Mouse (Mus musculus): ENCODE data around the gene Zfyve27.
A peak's percentile ranks its signal among the peaks of the same experiment; 100 is the strongest.

The Zfyve27 gene

DNA sequence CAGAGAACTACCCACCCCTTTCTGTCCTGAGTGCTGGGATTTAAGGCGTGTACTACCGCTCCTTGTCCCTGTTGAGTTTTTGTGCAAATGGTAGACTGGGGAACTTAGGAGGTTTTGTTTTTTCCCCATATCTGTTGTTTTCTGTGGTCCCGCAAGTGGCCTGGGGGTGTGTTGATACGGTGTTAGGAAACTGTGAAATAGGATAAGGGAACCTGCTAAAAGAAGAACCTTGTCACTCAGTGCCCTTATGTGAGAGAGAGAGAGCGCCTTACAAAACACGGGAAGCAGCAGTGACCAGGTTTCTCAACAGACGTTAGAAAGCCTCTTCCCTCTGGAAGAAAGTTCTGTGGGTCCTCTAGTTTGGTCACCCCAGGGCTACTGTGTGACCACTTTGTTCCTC, 13.1 kb downstream of the Zfyve27 start:
- DNase-seq (ENCODE audit: extremely low spot score, low read depth, low spot score), result no peak

- no peak for DNase-seq (ENCODE audit: extremely low spot score, low read depth, low spot score)
These were observed 13.7 kb downstream of the Zfyve27 start for GRCm38 (mm10) chr19:42177461-42177860.

DNA sequence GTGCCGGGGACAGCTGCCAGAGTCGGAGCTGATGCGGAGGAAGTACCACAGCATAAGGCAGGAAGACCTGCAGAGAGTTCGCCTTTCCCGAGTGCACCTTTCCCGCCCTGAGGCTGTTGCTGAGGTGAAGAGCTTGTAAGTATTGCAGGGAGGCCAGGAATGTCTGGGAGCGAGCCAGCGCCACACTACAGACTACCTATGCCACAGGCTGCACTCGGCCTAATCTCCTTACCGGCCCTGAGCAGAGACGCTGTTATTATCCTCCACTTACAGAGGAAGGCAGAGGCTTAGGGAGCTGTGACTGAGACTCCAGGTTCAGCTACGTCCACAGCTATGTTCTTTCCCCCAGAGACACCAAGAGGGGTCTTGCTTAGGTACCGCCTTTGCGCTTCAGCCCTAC, 15.6 kb downstream of the Zfyve27 start:
- DNase-seq (ENCODE audit: extremely low spot score, low read depth, low spot score), result no peak

- DNase-seq (ENCODE audit: extremely low spot score, low read depth, low spot score), result no peak
These were observed 18.9 kb downstream of the Zfyve27 start for GRCm38 (mm10) chr19:42182673-42183072.

DNA sequence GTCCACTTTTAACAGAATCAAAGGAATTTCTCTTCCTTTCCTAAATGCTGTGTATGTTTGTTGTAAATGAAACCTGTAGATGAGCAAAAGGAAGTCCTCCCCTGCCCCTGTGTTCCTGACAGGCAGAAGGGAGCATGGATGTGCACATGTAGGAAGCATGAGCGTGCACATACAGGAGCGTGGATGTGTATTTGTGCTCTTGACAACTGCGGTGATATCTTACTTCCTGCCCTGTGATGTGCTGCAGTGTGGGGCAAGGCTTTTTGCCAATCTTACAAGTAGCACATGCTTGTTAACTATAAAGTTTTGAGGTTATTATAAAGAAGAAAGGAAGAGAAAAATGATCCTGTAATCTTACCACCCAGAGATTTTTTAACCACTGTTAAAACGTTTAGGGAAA, 26.0 kb downstream of the Zfyve27 start:
- no peak for DNase-seq (ENCODE audit: extremely low spot score, low read depth, low spot score)

GRCm38 (mm10) chr19:42190494-42190893, 26.7 kb downstream of the Zfyve27 start:
- no peak for DNase-seq (ENCODE audit: extremely low spot score, low read depth, low spot score)

DNA sequence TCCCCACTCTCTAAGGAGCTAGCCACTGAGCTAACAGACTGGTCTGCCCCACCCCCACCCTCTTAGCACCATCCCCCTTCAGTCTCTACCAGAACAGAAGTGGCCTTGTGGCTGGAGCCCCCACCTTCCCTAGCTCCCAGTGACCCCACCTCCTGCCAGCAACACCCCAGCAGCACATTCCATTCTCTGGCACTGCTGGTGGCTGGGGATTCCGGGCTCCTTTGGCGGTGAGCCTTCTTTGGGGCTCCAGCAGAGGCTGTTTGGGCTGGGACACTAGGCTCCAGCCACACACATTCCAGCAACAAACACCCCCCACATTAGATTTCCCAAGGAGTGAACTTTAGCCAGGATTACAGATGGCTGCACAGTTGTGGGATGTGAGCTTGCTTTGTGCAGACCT, 29.6 kb downstream of the Zfyve27 start:
- no peak for DNase-seq (ENCODE audit: extremely low spot score, low read depth, low spot score)

DNA sequence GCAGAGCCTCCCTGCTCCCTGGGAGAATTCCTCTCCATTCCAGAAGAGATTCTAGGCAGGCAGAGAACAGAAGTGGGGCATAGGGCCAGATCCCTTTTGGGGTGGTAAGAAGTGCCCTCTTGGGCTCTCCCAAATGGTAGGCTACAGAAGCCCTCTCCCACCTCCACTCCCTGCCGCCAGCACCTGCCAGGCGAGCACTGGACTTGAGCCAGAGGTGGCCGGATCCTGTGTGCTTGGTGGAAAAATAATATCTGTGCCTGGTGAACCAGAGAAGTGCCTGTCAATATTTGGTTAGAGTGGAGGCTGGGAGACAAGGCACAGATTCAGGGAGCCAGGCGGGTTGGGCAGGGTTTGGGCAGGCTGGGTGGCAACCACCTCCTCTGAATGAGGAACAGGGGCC, 32.6 kb downstream of the Zfyve27 start:
- DNase-seq (ENCODE audit: extremely low spot score, low read depth, low spot score), result no peak

GRCm38 (mm10) chr19:42197066-42197465, 33.3 kb downstream of the Zfyve27 start:
- DNase-seq (ENCODE audit: extremely low spot score, low read depth, low spot score), result no peak

GRCm38 (mm10) chr19:42198026-42198425, 34.3 kb downstream of the Zfyve27 start:
- DNase-seq (ENCODE audit: extremely low spot score, low read depth, low spot score), result no peak

DNA sequence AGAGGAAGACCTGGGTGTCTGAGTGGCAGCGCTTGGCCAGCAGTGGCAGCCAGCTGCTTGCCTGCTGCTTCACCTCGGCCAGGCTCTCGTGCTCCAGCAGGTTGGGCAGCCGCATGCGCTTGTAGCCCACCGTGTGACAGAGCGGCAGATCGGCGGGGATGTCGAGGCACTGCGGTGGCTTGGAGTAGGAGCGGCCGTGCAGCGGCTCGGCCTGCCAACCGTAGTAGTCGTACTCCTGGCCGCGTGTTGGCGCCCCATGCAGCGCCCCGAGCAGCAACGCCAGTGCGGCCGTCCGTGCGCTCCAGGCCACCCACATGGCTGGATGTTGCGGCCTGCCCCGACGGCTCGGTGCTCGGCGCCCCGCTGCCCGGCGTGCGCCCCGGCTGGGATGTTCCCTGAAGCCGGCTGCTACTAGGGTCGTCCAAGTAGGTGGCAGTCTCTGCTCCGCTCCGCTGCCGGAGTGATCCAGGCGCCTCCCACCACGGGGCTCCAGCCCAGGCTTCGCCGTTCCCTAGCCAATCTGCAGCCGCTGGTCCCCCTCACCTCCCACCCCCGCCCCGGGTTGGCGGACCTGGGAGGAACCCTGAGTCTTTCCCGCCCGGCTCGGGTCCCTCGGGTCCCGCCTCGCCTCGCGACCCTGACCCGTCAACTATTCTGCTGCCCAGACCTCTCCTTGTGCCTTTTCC, 38.1 kb downstream of the Zfyve27 start, which contains the start of gene Sfrp5:
Sfrp5 (minus strand) TSS at position 557 of the 686 bp plus-strand sequence.
- no peak for DNase-seq (ENCODE audit: extremely low spot score, low read depth, low spot score)

DNA sequence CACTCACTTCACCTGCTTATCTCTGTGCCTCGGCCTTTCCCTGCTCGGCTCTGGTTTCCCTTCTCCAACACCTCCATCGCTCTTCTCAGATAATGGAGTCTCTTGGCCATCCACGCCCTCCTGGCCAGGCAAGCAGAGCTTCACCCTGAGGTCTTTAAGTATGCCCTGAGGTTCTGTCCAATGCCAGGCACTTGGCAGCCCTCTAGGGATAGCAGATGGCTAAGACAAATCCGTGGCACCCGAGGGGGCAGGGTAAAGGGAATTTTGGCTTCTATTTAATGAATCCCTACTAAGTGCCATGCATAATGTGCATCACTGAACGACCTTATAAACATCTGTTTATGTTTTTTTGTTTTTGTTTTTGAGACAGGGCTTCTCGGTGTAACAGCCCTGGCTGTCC, 38.7 kb downstream of the Zfyve27 start:
- DNase-seq (ENCODE audit: extremely low spot score, low read depth, low spot score), result no peak

DNA sequence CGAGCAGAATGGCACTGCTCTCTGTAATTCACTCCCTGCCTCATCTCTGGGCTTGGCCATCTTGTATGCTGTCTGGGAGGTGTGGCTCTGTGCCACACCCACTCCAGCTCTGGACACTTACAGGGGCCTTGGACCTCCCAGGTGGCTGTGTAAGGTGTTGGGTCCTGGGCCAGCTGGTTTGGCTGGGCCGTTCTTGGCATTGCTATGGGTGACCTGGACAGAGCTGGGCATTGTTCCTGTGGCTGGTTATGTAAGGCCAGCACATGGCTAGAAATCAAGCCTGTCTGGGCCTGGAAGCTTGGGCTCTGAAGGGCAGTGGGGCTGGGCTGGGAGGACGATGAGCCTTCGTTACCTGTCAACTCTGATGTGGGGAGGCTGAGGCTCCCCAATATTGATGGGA, 40.6 kb downstream of the Zfyve27 start:
- DNase-seq (ENCODE audit: extremely low spot score, low read depth, low spot score), result no peak

DNA sequence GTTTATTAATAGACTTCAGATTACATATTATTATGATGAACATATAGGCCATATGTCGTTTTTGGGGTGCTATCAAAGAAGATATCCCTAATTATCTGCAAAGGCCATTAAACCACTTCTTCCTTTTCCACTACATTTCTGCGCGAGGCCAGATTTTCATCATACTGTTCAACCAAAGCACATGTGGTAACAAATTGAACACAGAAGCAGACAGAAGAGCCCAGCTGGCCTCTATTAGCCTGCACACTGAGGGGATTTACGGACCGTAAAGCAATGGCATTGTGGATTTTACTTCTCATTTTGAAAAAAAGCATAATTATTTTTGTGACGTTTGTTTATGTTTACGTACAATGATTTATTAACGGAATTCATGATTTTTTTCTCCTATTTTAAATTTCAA, 41.5 kb downstream of the Zfyve27 start:
- DNase-seq (ENCODE audit: extremely low spot score, low read depth, low spot score), result peak; percentile 30

DNA sequence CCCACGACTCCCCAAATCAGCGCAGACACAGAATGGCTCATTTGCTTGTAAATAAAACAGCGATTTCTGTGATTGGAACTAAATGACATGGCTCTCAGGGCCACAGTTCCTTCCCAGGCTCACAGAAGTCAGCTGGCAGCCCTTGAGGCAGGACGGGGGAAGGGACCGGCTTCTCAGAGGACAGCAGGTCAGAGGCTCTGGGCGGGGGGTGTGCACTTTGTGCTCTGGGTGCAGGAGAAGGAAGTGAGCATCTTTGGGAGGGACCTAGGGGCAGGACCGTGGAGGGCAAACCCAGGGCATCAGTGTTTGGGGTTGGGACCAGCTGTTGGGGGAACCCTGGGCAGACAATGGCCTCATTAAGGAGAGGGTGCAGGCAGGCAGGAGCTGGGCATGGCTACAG, 45.7 kb downstream of the Zfyve27 start:
- DNase-seq (ENCODE audit: extremely low spot score, low read depth, low spot score), result no peak

GRCm38 (mm10) chr19:42209976-42210375, 46.2 kb downstream of the Zfyve27 start:
- no peak for DNase-seq (ENCODE audit: extremely low spot score, low read depth, low spot score)

- DNase-seq (ENCODE audit: extremely low spot score, low read depth, low spot score), result no peak
These were observed 48.2 kb downstream of the Zfyve27 start for GRCm38 (mm10) chr19:42211936-42212335.

GRCm38 (mm10) chr19:42214601-42215000, 50.9 kb downstream of the Zfyve27 start:
- DNase-seq (ENCODE audit: extremely low spot score, low read depth, low spot score), result no peak

- DNase-seq (ENCODE audit: extremely low spot score, low read depth, low spot score), result no peak
These were observed 53.1 kb downstream of the Zfyve27 start for GRCm38 (mm10) chr19:42216699-42217373.

DNA sequence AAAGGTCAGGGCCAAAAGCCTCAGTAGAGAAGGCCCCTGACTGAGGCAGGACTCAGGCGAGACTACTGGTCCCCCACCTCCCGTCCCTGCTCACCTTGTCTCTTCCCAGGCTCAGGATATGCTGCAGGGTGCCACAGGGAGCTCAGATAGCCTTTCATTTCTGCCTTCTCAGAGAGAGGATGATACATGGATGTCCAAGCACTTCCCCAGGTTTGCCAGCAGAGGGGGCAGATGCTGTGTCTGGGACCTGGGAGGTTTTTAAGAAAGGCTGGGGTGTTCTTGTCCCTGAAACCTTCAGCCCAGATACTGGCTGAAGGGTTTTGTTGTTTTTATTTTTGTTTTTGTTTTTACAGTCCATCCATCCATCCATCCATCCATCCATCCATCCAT, 53.6 kb downstream of the Zfyve27 start:
- no peak for DNase-seq (ENCODE audit: extremely low spot score, low read depth, low spot score)

DNA sequence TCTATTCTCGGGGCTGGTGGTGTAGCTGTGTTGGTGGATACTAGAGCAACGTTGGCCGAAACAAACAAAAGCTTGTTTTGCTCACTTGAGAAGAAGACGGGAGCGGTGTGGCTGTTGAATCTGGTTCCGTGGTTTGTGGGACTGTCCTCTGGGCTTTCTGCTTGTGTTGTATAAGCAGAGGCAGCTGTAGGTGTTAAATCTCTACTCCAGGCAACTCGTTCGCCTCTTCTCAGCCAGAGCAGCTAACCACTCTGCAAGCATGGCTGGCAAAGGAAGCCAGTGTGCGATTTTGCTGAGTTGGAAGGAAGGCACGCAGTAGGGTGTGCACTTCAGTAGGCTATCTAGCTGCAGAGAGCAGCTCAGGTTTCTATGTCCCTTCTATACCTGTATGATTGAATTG, 62.7 kb downstream of the Zfyve27 start:
- no peak for DNase-seq (ENCODE audit: extremely low spot score, low read depth, low spot score)

DNA sequence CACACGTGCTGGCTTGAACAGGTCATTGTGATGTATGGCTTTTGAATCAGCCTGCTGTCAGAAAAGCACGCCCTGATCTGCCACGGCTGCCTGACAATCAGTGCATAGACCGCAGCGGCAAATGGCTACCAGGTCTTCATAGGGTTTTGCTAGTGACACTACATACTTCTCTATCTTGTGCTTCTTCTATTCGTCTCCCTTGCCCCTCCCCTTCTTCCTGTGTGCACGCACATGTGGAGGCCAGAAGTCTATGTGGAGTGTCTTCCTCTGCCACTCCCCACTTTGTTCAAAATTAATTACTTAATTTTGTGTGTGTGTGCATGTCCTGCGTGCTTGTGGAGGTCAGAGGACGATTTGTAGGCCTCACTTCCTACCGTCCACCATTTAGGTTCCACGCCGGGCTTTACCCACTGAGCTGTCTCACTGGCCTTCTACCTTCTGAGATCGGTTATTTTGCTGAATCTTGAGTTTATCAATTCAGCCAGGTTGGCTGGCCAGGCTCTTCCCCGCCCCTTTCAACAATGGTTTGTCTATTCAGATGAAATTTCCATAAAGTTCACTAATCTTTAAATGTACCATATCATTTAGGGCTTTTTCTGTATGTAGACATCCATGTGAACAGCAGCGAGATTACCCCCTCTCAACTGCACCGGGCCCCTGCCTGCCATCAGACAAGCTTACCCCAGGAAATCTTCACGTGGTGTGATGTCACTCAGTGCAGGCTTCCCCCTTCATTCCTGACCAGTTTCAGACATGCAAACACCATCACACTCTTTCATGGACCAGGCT, 65.9 kb downstream of the Zfyve27 start:
- no peak for DNase-seq (ENCODE audit: extremely low spot score, low read depth, low spot score)

Data from hindlimb bud, embryonic 11.5 days (tissue).